Mouse (Mus musculus): ENCODE data around the gene Ghdc. TPM values are rescaled to one million over a fixed set of nuclear protein-coding genes. Genes with fewer than 3 reads are reported as not detected.

Gene Ghdc
- polyA plus RNA-seq (2015; fragmentation: Nextera tagmentation; extraction: Ambion mirVana) = 8.4 and 8.9 TPM in 2 replicates

GRCm38 (mm10) chr11:100770646-100771408 is at the start of gene Ghdc:
TSS of gene Ghdc (minus strand) at chr11:100770957.
- 18% methylated on average over 17 of the region's 17 CpGs for WGBS
- H3K27ac ChIP-seq (ENCODE audit: low read length) = no peak within 1 kb of the TSS

DNA sequence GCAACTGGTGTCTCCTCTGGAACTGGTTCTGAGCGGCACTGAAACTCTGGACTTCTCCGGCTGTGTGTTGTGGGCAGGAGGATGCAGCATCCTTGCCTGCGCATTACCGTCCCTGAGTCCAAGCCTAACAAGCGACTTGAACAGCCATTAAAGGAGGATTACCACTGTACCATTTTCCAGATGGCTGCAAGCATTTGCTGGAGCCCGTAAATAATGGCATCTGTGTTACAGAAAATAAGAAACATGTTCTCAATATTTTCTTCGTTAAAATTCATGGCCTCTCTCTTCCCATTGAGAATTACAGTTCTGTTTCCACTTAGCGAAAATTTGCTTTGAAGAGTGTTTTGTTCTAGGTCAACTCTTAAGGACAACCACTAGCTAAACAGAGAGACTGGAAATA is 49.3 kb upstream of the Ghdc start:
- no peaks in the 10 kb centered on the region for H3K36me3 ChIP-seq (ENCODE audit: insufficient read depth, low read length)
- H3K9ac ChIP-seq (replicated peaks; ENCODE audit: low read length) = no peak overlapping the region
- 89% methylated on average over 8 of the region's 8 CpGs for WGBS
- H3K27me3 ChIP-seq (ENCODE audit: insufficient read depth, low read length) = no peaks in the 10 kb centered on the region
- no peak overlapping the region for H3K4me2 ChIP-seq (replicated peaks; ENCODE audit: low read depth, low read length)
- H3K27ac ChIP-seq (ENCODE audit: low read length) = no peak overlapping the region
- H3K4me3 ChIP-seq (ENCODE audit: low read length) = no peak overlapping the region
- no peaks in the 10 kb centered on the region for H3K9me3 ChIP-seq (ENCODE audit: low read length)
- no peak for ATAC-seq (ENCODE audit: low FRiP score, low TSS enrichment)
- peaks cover 4% of the 10 kb centered on the region; the same call in 1 of the 2 replicates for H3K4me1 ChIP-seq (ENCODE audit: insufficient read depth, low read length)

More at GRCm38 (mm10) chr11:100770646-100771408, at the start of gene Ghdc:
- peak; percentile 60; the same call in 1 of the 2 replicates for ATAC-seq (ENCODE audit: low FRiP score, low TSS enrichment)
- Histone ChIP-seq H3K4me1 (ENCODE audit: insufficient read depth, low read length) (peaks cover 5% of the 10 kb centered on the region), H3K27me3 (ENCODE audit: insufficient read depth, low read length) (no peaks in the 10 kb centered on the region), H3K9me3 (ENCODE audit: low read length) (no peaks in the 10 kb centered on the region), H3K9ac (replicated peaks; ENCODE audit: low read length) (peak within 1 kb of the TSS; percentile 74), H3K36me3 (ENCODE audit: insufficient read depth, low read length) (no peaks in the 10 kb centered on the region), H3K4me2 (replicated peaks; ENCODE audit: low read depth, low read length) (peak within 1 kb of the TSS; percentile 57), H3K4me3 (ENCODE audit: low read length) (peak within 1 kb of the TSS; percentile 64)

DNA sequence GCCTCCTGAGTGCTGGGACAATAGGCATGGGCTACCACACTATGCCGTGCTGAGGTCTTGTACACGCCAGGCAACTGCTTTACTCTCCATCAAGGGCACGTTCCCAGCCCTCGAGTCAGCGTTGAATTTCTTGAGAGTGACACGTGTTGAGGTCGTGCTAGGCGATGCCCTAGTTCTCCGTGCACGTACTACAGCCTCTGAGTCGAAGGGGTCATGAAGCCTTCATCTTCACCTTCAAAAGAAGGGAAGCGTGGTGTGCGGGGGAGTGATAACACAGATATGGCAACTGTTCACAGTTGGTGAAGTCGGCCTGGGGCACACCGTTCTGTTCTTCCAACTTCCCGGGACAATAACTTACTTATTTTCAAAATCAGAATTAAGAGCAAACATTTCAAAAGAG is 48.9 kb upstream of the Ghdc start:
- no peaks in the 10 kb centered on the region for H3K9me3 ChIP-seq (ENCODE audit: low read length)
- H3K9ac ChIP-seq (replicated peaks; ENCODE audit: low read length) = no peak overlapping the region
- H3K4me1 ChIP-seq (ENCODE audit: insufficient read depth, low read length) = peaks cover 8% of the 10 kb centered on the region
- no peaks in the 10 kb centered on the region for H3K27me3 ChIP-seq (ENCODE audit: insufficient read depth, low read length)
- no peak overlapping the region for H3K27ac ChIP-seq (ENCODE audit: low read length)
- no peak overlapping the region for H3K4me2 ChIP-seq (replicated peaks; ENCODE audit: low read depth, low read length)
- ATAC-seq (ENCODE audit: low FRiP score, low TSS enrichment) = no peak
- no peak overlapping the region for H3K4me3 ChIP-seq (ENCODE audit: low read length)
- WGBS = 83% methylated on average over 16 of the region's 16 CpGs
- H3K36me3 ChIP-seq (ENCODE audit: insufficient read depth, low read length) = no peaks in the 10 kb centered on the region

- Histone ChIP-seq H3K4me3 (ENCODE audit: low read length) (no peak overlapping the region), H3K27ac (ENCODE audit: low read length) (no peak overlapping the region), H3K4me2 (replicated peaks; ENCODE audit: low read depth, low read length) (no peak overlapping the region), H3K27me3 (ENCODE audit: insufficient read depth, low read length) (no peaks in the 10 kb centered on the region), H3K9me3 (ENCODE audit: low read length) (no peaks in the 10 kb centered on the region), H3K9ac (replicated peaks; ENCODE audit: low read length) (no peak overlapping the region), H3K36me3 (ENCODE audit: insufficient read depth, low read length) (no peaks in the 10 kb centered on the region), H3K4me1 (ENCODE audit: insufficient read depth, low read length) (peaks cover 12% of the 10 kb centered on the region)
- ATAC-seq (ENCODE audit: low FRiP score, low TSS enrichment) = no peak
- 66% methylated on average over 8 of the region's 8 CpGs for WGBS
These were observed 48.3 kb upstream of the Ghdc start for GRCm38 (mm10) chr11:100819048-100819447.

DNA sequence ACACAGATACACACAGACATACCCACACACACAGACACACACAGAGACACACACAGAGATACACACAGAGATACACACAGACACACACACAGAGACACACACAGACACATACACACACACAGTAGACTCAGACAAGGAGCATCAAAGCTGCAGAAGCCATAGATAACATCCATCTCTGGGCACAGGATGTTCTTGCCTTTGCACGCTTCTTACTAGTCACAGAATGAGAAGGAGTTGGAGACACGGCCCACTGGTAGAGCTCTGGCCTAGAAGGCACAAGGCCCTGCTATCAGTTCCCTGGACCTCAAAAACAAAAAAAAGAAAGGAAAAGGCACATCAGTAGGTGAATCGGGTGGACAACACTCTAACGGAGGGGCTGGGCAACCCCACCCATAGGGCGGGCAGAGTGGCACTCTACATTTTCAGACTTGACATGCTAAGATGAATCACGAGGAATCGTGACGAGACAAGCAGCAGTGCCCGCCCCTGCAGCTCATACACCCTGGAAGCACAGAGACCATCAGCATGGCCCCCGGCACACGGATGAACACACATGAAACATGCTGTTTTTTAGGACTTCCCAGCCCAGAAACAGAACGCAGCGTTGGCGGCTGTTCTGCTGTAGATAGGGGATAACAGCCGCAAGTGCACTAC is 47.7 kb upstream of the Ghdc start:
- WGBS = 90% methylated on average over 15 of the region's 15 CpGs
- Histone ChIP-seq H3K9ac (replicated peaks; ENCODE audit: low read length) (no peak overlapping the region), H3K4me3 (ENCODE audit: low read length) (no peak overlapping the region), H3K9me3 (ENCODE audit: low read length) (no peaks in the 10 kb centered on the region), H3K4me1 (ENCODE audit: insufficient read depth, low read length) (peaks cover 12% of the 10 kb centered on the region), H3K4me2 (replicated peaks; ENCODE audit: low read depth, low read length) (no peak overlapping the region), H3K27me3 (ENCODE audit: insufficient read depth, low read length) (no peaks in the 10 kb centered on the region), H3K27ac (ENCODE audit: low read length) (no peak overlapping the region), H3K36me3 (ENCODE audit: insufficient read depth, low read length) (no peaks in the 10 kb centered on the region)
- ATAC-seq (ENCODE audit: low FRiP score, low TSS enrichment) = no peak

- ATAC-seq (ENCODE audit: low FRiP score, low TSS enrichment) = no peak
- no peak overlapping the region for H3K27ac ChIP-seq (ENCODE audit: low read length)
- no peaks in the 10 kb centered on the region for H3K36me3 ChIP-seq (ENCODE audit: insufficient read depth, low read length)
- 38% methylated on average over 9 of the region's 9 CpGs for WGBS
- no peak overlapping the region for H3K4me3 ChIP-seq (ENCODE audit: low read length)
- H3K4me2 ChIP-seq (replicated peaks; ENCODE audit: low read depth, low read length) = no peak overlapping the region
- H3K4me1 ChIP-seq (ENCODE audit: insufficient read depth, low read length) = peaks cover 12% of the 10 kb centered on the region
- H3K9ac ChIP-seq (replicated peaks; ENCODE audit: low read length) = no peak overlapping the region
- 0 out of 2 replicates have a peak, but pooled peaks cover under 1% of the 10 kb centered on the region for H3K9me3 ChIP-seq (ENCODE audit: low read length)
- H3K27me3 ChIP-seq (ENCODE audit: insufficient read depth, low read length) = no peaks in the 10 kb centered on the region
These were observed 46.6 kb upstream of the Ghdc start for GRCm38 (mm10) chr11:100817311-100817710.

DNA sequence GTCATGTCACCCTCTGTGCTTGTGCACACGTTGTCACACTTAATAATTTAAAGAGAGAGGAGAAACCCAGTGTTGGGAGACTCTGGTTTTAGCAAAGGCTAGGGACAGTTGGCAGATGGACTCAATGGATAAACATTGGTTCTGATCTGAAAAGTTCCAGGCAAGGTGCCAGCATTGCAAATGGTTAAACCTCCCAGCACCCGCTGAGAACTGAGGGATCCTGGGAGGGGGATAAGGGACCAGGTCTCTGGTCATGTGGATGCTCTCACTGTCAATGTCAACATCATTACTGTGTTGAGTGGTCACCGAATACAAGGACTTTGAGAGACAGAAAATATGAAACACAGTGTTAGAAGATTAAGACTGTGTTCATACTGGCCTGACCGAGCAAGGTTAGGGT is 46.0 kb upstream of the Ghdc start:
- WGBS = 67% methylated on average over 4 of the region's 4 CpGs
- Histone ChIP-seq H3K4me1 (ENCODE audit: insufficient read depth, low read length) (peaks cover 12% of the 10 kb centered on the region), H3K4me2 (replicated peaks; ENCODE audit: low read depth, low read length) (no peak overlapping the region), H3K27me3 (ENCODE audit: insufficient read depth, low read length) (no peaks in the 10 kb centered on the region), H3K4me3 (ENCODE audit: low read length) (no peak overlapping the region), H3K9ac (replicated peaks; ENCODE audit: low read length) (no peak overlapping the region), H3K9me3 (ENCODE audit: low read length) (0 out of 2 replicates have a peak, but pooled peaks cover 3% of the 10 kb centered on the region), H3K27ac (ENCODE audit: low read length) (no peak overlapping the region), H3K36me3 (ENCODE audit: insufficient read depth, low read length) (no peaks in the 10 kb centered on the region)
- ATAC-seq (ENCODE audit: low FRiP score, low TSS enrichment) = no peak

GRCm38 (mm10) chr11:100816342-100816741 is 45.6 kb upstream of the Ghdc start:
- Histone ChIP-seq H3K9ac (replicated peaks; ENCODE audit: low read length) (no peak overlapping the region), H3K9me3 (ENCODE audit: low read length) (0 out of 2 replicates have a peak, but pooled peaks cover 3% of the 10 kb centered on the region), H3K36me3 (ENCODE audit: insufficient read depth, low read length) (no peaks in the 10 kb centered on the region), H3K4me3 (ENCODE audit: low read length) (no peak overlapping the region), H3K27ac (ENCODE audit: low read length) (no peak overlapping the region), H3K27me3 (ENCODE audit: insufficient read depth, low read length) (no peaks in the 10 kb centered on the region), H3K4me2 (replicated peaks; ENCODE audit: low read depth, low read length) (no peak overlapping the region), H3K4me1 (ENCODE audit: insufficient read depth, low read length) (peaks cover 12% of the 10 kb centered on the region)
- 54% methylated on average over 3 of the region's 3 CpGs for WGBS
- no peak for ATAC-seq (ENCODE audit: low FRiP score, low TSS enrichment)

GRCm38 (mm10) chr11:100814498-100814897 is 43.7 kb upstream of the Ghdc start:
- peak; percentile 73 for ATAC-seq (ENCODE audit: low FRiP score, low TSS enrichment)
- no peaks in the 10 kb centered on the region for H3K36me3 ChIP-seq (ENCODE audit: insufficient read depth, low read length)
- 18% methylated on average over 13 of the region's 13 CpGs for WGBS
- 0 out of 2 replicates have a peak overlapping the region, but pooled peaks have one; percentile 29 for H3K27ac ChIP-seq (ENCODE audit: low read length)
- H3K4me1 ChIP-seq (ENCODE audit: insufficient read depth, low read length) = peaks cover 21% of the 10 kb centered on the region
- peak overlapping the region; percentile 45 for H3K4me2 ChIP-seq (replicated peaks; ENCODE audit: low read depth, low read length)
- H3K4me3 ChIP-seq (ENCODE audit: low read length) = peak overlapping the region; percentile 20
- no peaks in the 10 kb centered on the region for H3K27me3 ChIP-seq (ENCODE audit: insufficient read depth, low read length)
- 0 out of 2 replicates have a peak, but pooled peaks cover 3% of the 10 kb centered on the region for H3K9me3 ChIP-seq (ENCODE audit: low read length)
- no peak overlapping the region for H3K9ac ChIP-seq (replicated peaks; ENCODE audit: low read length)

DNA sequence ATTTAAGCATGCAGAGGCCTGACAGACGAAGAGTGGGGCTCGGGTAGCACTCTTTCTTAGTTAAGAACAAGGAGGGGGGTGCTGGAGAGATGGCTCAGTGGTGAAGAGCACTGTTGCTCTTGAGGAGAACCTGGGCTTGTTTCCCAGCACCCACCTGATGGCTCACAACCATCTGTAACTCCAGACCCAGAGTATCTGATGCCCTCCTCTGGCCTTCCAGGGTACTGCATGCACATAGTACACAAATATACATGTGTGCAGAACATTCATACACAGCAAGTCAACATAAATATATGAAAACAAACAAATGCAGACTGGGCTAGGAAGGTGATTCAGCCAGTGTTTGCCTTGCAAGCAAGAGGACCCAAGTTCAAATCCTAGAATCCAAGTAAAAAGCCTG is 40.4 kb upstream of the Ghdc start:
- Histone ChIP-seq H3K9ac (replicated peaks; ENCODE audit: low read length) (no peak overlapping the region), H3K27ac (ENCODE audit: low read length) (peak overlapping the region; percentile 39; the same call in 1 of the 2 replicates), H3K27me3 (ENCODE audit: insufficient read depth, low read length) (no peaks in the 10 kb centered on the region), H3K4me1 (ENCODE audit: insufficient read depth, low read length) (peaks cover 17% of the 10 kb centered on the region), H3K4me3 (ENCODE audit: low read length) (no peak overlapping the region), H3K36me3 (ENCODE audit: insufficient read depth, low read length) (no peaks in the 10 kb centered on the region; the same call in 1 of the 2 replicates), H3K9me3 (ENCODE audit: low read length) (0 out of 2 replicates have a peak, but pooled peaks cover 3% of the 10 kb centered on the region), H3K4me2 (replicated peaks; ENCODE audit: low read depth, low read length) (no peak overlapping the region)
- no peak for ATAC-seq (ENCODE audit: low FRiP score, low TSS enrichment)
- 78% methylated on average over 2 of the region's 2 CpGs for WGBS
